Mouse (Mus musculus) T-cell, adult 2 months (primary cell): ENCODE results near the gene Scfd2.

Source experiments
- DNase-seq: peaks from one replicate; pipeline ENCODE4 v3.0.0; 2022; ENCODE audit warnings: low spot score

The Scfd2 gene

DNA sequence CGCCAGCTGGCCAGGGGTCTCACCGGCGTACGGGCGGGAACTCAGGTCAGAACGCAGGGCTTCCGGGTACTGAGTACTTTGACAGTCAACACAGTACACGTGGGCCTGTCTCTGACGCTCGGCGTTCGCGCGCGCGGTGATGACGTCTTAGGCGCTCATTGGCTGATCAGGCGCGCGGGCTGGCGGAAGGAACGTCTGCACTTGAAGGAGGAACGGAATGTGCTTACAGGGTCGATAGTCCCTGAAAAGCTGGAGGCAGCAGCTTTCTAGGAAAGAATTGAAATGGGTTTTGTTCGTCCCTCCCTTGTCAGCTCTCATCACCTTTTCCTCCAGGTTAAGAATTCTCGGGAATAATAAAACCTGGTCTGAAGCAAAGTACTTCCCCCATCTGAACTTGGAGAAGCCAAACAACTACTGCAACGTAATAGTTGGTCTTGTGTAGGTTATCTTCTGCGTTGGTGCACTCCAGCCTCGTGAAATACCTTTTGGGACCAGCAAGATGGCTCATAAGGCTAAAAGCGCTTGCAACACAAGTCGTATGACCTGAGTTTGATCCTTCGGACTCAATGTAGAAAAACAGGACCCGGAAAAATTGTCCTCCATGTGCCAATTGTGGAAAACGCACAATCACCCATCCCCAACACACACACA is at the start of gene Scfd2:
Scfd2 (minus strand) TSS at position 130 of the 651 bp plus-strand sequence.
- DNase-seq: peak; percentile 98

DNA sequence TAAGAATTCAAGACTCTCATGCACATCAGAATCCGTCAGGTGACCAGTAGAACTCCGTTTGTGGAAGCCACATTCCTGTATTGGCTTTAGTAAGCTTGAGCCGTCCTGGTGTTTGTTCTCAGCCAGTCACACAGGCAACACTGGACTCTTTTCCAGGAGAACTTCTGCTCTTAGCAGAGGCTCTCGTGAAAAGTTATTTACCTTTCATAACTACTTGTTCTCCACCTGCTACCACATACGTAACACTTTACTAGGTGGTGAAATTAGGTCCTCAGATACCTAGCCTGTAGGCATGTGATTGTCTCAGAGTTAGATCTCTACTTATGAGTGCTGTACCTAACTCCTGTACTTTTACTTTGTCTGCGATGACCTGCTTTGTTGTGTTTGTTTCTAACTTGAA is 40.2 kb upstream of the Scfd2 start:
- no peak for DNase-seq

DNA sequence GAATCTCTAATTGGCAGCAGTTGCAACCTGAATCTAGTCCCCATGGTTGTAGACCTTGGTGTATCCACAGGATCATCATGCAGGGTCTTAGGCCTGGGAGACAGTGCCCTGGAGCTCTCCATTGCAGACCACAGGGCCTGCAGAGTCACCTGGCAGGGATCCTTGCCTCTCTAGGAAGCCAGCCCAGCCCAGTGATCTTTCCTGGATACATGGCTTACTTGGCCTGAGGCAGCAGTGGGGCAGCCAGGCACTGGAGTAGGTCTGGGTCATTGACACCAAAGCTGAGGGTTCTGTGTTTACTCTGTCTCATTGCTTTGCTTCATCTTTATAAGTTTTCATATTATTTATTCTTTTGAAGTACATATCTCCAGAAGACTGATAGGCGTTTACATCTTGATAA is 29.6 kb upstream of the Scfd2 start:
- DNase-seq: no peak

GRCm38 (mm10) chr5:74549566-74549965 is 18.0 kb upstream of the Scfd2 start:
- DNase-seq: no peak

DNA sequence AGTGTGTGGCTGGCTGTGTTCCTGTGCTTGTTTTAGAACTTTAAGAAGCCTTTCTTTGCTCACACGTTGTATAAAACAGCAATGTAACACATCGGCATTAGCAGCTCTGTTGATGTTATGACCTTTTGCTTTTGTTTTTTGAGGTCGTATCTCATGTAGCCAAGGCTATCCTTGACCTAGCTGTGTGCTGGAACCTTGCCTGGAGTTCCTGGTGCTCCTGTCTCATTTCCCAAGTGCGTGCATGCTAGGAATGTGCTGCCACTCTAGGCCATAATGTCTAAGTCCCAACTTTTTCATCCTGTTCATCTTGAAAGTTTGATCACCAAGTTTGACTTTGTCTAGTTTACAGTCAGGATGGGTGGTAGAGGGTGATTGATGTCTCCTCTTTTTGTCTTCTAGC is 14.0 kb upstream of the Scfd2 start:
- DNase-seq: no peak

DNA sequence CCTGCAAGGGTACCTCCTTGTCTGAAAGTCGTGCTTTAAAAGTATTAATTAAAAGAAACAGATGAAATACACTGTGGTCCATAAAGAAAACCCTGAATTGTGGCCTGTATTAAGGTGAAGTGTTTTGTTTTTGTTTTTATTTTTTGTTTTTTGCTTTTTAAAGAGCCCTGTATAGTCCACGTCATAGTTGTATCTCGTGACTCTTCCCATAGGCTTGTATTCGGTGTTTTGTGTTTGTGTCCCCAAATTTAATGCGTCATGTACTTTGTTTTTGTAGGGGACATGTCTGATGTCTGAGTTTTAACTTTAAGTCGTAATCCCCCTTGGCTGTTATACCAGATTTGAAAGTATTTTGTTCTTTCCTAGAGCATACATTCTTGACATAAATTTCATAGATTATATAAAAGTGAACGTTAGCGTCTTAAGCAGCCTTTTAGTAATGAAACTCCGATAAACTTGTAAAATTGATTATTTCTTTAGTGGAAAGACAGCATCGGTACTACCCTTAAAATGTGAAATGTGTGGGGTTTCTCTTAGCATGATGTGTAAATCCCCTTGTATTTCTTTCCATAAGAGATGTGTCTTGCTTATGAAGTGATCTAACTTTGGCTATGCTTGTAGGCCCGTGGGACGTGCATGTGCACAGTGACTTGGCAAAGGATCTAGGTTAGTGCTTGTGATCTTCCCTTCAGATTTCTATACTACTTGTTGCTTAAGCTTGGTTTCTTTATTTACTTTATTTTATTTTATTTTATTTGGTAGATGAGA is 4.8 kb upstream of the Scfd2 start:
- peak; percentile 1 for DNase-seq

- DNase-seq: peak; percentile 91
Measured at GRCm38 (mm10) chr5:74535240-74536021, 3.9 kb upstream of the Scfd2 start, which contains the start of gene Fip1l1. Fip1l1 (plus strand) TSS chr5:74535449.

- no peak for DNase-seq
Measured at GRCm38 (mm10) chr5:74530785-74531184, 774 bp downstream of the Scfd2 start.

- DNase-seq: no peak
Measured at GRCm38 (mm10) chr5:74527025-74527424, 4.5 kb downstream of the Scfd2 start.

DNA sequence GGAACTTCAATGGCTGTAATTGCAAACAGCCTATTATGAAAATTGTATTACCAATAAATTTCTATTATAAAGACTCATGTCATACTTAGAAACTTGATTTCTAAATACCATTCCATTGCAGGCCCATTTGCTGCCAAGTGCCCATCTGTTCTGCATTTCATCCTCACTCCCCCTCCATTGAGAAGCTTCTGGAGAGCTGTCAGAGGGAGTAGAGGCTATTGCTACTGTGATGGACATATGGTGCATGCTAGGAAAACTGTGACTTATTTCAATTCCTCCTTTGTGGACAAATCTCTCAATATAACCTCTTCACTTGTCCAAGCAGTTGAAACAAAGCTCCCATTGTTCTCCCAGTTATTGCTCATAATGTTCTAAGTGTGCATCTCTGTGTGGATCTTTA is 19.9 kb downstream of the Scfd2 start:
- DNase-seq: no peak

- no peak for DNase-seq
Measured at GRCm38 (mm10) chr5:74492705-74493104, 38.9 kb downstream of the Scfd2 start.

GRCm38 (mm10) chr5:74484646-74485045 is 46.9 kb downstream of the Scfd2 start:
- no peak for DNase-seq

GRCm38 (mm10) chr5:74482633-74483032 is 48.9 kb downstream of the Scfd2 start:
- DNase-seq: no peak

GRCm38 (mm10) chr5:74482034-74482433 is 49.5 kb downstream of the Scfd2 start:
- DNase-seq: no peak

GRCm38 (mm10) chr5:74480409-74480808 is 51.1 kb downstream of the Scfd2 start:
- DNase-seq: no peak

DNA sequence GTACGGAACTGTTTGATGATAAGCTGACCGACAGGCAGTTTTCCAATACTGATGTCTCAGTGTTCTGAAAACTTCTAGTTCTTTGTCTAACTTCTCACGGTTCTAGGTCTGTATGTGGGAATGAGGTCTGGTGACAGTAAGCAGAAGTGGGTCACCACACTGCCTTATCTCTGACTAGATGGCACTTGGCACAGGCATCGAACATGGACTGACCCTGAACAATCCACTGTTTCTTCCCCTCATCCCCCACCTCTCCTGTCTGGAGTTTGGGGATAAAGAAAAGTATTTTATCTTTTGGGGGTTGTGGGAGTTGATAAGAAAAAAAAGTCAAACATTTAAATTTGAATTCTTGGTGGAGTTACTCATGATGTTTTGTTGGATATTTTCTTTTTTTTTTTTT is 51.6 kb downstream of the Scfd2 start:
- DNase-seq: no peak

GRCm38 (mm10) chr5:74479157-74479556 is 52.4 kb downstream of the Scfd2 start:
- no peak for DNase-seq

DNA sequence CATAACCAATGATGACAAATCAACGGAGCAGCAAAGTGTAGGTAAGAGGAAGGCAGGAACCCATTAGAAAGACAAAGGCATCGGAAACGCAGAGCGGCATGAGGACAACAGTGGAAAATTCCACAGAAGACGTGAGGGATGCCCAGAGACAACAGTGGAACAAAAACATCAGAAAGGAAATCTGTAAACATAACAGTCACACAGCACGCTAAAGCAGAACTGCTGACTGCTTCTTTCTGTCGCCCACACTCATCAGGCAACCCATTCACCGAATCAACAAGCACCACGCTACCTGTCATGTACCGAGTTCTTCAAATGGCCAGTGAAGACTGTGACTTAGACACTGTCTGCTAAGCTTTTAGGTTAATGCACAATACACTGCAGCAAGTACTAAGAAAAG is 55.0 kb downstream of the Scfd2 start:
- no peak for DNase-seq

DNA sequence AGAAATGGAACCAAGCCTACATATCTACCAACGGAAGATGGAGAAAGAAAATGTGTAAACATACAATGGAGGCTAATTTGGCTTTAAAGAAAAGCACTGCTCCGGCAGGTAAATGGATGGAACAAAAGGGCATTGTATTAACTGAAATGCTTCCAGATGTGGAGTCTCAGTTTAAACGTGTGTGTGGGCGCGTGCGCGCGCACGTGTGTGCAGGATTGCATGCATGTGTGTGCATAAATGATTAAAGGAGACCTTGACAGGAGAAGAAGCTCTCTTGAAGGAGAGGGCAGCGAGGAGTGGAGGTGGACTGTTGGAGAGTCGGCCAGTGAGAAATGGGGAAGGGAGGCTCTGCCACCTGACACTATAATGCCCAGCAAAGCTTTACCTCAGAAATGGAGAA is 58.4 kb downstream of the Scfd2 start:
- no peak for DNase-seq

DNA sequence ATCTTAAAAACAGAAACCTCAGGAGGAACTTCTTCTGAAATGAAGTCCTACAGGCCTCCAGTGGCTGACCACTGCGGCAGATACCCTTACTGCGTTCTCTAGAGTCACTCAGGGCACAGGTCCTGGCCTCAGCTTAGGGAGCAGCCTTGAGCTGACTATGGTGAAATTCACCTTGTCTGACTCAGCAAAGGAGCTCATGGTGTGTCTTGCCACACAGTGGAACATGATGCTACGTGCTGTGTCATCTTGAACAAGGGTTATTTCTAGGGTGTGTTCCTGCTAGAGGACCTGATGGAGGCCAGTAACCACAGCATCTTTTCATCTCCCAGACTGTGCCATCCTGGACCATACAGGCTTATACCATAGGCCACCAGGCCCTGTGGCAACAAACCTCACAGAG is 60.7 kb downstream of the Scfd2 start:
- DNase-seq: no peak

DNA sequence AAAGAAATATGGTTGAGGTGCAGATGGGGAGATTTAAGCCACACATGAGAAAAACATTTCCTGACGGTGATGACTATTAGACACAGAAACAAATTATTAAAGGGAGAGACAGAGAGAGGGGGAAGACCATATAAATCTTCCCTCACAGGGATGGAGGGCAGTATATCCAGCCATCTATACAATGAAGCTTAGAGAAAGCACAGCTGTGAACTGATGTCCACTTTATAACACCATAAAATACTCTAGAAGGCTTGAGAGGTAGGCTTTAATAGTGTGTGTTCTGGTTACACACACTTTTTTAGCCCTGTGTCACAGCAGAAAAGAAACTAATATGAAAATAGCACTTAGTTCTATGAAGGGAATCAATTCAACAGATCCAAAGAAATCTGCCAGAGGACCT is 61.9 kb downstream of the Scfd2 start:
- no peak for DNase-seq

DNA sequence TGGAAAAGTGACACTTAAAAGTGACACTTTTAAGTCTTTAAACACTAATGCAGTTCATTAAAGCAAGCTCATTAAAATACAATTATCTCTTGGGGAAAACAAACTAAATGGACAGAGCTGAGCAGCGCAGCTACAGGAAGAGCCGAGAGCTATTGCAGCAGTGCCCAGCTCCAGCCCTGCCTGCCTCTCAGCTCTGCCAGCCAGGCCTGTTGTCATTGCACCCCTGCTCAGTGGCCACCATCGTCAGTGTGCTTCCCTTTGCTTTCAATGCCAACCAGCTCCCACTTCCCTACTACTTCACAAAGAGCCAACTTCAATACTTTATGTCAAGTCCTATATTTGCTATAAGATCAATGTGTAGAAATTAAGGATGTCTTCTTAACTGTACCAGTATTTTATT is 63.8 kb downstream of the Scfd2 start:
- no peak for DNase-seq

- no peak for DNase-seq
Measured at GRCm38 (mm10) chr5:74456759-74457158, 74.8 kb downstream of the Scfd2 start.
